Mouse (Mus musculus) cerebellum, adult 8-10 months (tissue): ENCODE data around the gene Focad.

Experiments
- DNase-seq: peaks from one replicate; pipeline ENCODE4 v3.0.0; 2022

The Focad gene

GRCm38 (mm10) chr4:88406887-88407696 is 312.7 kb downstream of the Focad start:
- DNase-seq: peak; percentile 5

GRCm38 (mm10) chr4:88409279-88409678 is 314.9 kb downstream of the Focad start:
- no peak for DNase-seq

GRCm38 (mm10) chr4:88412331-88412730 is 317.9 kb downstream of the Focad start:
- DNase-seq: no peak

GRCm38 (mm10) chr4:88415017-88415416 is 320.6 kb downstream of the Focad start:
- DNase-seq: no peak

GRCm38 (mm10) chr4:88419378-88419777 is 324.9 kb downstream of the Focad start:
- DNase-seq: no peak

GRCm38 (mm10) chr4:88424563-88424962 is 330.1 kb downstream of the Focad start:
- DNase-seq: no peak

GRCm38 (mm10) chr4:88427630-88428239 is 333.3 kb downstream of the Focad start:
- DNase-seq: no peak

GRCm38 (mm10) chr4:88432412-88433024 is 338.1 kb downstream of the Focad start:
- no peak for DNase-seq

GRCm38 (mm10) chr4:88436593-88437165 is 342.2 kb downstream of the Focad start:
- DNase-seq: no peak

GRCm38 (mm10) chr4:88437166-88437565 is 342.7 kb downstream of the Focad start:
- DNase-seq: no peak

- no peak for DNase-seq
Observed at GRCm38 (mm10) chr4:88437917-88438316, 343.5 kb downstream of the Focad start.

- DNase-seq: no peak
Observed at GRCm38 (mm10) chr4:88438326-88438989, 344.0 kb downstream of the Focad start, which contains the start of gene Hacd4. Gene Hacd4, minus strand, starts transcription at chr4:88438928.

GRCm38 (mm10) chr4:88438990-88439329 is 344.5 kb downstream of the Focad start:
- DNase-seq: no peak

- no peak for DNase-seq
Observed at GRCm38 (mm10) chr4:88439669-88440123, 345.3 kb downstream of the Focad start.

- DNase-seq: no peak
Observed at GRCm38 (mm10) chr4:88440814-88441213, 346.4 kb downstream of the Focad start.

GRCm38 (mm10) chr4:88448976-88449375 is 354.5 kb downstream of the Focad start:
- DNase-seq: no peak

- DNase-seq: no peak
Observed at GRCm38 (mm10) chr4:88450087-88450765, 355.8 kb downstream of the Focad start.

GRCm38 (mm10) chr4:88458093-88458492 is 363.7 kb downstream of the Focad start:
- DNase-seq: no peak

- DNase-seq: no peak
Observed at GRCm38 (mm10) chr4:88458673-88459072, 364.2 kb downstream of the Focad start.
